Mouse (Mus musculus): ENCODE measurements at regions not wholly inside any gene's neighbourhood (a gene's known extent, or its start where the extent isn't known, plus 50 kb on each side); places are given as distances from the start of the nearest gene placed in this dataset.
A peak's percentile ranks its signal among the peaks of the same experiment; 100 is the strongest.

DNA sequence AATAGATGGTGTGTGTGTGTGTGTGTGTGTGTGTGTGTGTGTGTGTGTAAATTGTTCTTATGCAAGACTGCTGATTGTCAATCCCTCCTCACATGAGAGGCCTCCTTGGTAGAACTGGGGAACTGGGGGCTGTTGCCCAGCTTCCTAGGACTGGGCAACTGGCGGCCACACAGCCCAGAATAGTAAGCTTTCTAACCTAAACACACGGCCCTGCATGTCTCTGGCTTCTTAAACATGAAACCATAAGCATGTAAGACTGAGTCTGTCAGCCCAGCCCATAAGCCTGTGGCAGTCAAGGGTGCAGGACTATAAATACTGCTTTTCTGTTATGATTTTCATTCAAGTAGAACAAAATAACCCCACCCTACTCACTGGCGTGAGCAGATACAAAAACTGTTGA is 60.7 kb downstream of the Ifng start:
- no peak for DNase-seq (ENCODE audit: low read depth, low spot score)

DNA sequence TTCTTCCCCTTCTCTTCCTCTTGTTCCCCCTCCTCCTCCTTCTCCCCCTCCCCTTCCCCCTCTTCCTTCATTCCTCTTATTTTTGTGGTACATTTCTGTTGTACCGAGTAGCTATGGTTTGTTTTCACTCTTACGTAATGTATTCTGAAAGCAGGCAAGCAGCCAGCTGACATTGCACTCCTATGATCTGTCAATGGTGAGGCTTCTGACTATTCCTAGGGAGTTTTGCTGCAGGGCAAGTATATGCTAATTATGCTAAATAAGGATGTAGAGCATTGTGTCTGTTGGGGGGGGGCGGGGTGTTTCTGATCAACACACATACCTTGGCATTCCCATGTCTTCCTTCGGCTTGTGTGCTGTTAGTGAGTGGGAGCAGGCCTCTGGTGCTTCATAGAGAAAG is 64.0 kb downstream of the Ifng start:
- no peak for DNase-seq (ENCODE audit: low read depth, low spot score)

DNA sequence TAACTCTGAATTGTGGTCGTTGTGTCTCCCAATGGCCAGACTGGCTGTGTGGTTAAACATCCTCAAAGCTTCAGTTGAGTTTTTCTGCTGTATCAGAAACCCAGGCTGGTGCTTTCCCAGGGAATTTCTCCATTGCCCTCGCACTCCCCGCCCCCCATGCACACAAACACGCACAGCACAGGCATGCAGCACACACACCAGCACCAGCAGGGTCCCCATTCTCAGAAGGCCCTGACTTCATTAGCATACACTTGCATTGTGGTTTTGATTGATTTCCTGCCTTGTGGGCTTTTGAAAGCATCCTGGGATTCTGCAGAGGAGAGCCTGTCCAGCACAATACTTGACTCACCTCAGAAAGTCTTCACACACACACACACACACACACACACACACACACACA is 65.3 kb downstream of the Ifng start:
- DNase-seq (ENCODE audit: low read depth, low spot score) = no peak

DNA sequence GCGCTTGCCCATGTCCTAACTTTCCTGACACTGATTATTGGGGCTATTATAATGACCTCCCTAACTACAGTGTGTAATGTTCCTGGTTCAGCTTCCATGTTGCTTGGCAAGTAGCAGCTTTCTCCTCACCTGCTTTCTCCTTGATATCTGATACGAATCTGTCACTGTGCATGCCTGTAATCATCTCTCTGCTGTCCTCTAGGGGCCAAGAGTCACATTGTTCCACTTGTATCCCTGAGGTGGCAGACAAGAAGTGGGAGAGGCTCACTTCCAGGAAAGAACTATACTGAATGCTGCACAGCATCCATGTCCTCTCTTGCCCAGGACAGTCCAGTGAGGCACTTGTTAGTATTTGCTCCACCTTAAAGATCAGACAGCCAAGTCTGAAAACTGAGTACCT is 66.8 kb downstream of the Ifng start:
- DNase-seq (ENCODE audit: low read depth, low spot score) = no peak

DNA sequence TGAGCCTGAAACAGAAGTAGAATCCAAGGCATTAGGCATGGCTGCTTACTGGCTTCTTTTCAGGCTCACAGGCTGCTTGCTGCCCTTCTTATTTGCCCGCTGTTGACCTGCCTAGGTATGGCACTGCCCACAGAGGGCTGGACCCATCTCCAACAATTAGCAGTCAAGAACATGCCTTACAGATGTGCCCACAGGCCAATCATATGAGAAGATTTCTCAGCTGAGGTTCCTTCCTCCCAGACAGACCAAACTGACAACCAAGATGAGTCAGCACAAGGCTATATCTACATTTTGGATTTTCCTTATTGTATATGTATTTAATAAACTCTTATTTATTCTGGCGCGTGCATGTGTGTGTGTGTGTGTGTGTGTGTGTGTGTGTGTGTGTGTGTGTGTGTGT is 76.0 kb downstream of the Ifng start:
- no peak for DNase-seq (ENCODE audit: low read depth, low spot score)

DNA sequence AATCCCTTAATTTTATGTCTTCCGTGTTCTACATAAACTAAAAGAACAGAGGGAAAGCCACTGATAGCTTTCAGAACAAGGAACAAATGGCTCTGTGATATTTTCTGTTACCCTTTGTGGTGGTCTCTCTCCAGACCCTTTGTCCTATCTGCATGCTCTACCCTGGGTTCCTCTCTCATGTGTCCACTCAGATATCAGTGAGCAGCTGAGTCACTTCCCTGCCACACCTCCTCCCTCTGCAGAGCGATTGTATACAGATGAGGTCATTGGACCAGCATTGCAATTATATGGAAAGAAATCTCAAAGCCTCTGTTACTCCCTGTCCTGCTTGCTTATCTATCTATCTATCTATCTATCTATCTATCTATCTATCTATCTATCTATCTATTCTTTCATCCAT is 77.1 kb downstream of the Ifng start:
- no peak for DNase-seq (ENCODE audit: low read depth, low spot score)

DNA sequence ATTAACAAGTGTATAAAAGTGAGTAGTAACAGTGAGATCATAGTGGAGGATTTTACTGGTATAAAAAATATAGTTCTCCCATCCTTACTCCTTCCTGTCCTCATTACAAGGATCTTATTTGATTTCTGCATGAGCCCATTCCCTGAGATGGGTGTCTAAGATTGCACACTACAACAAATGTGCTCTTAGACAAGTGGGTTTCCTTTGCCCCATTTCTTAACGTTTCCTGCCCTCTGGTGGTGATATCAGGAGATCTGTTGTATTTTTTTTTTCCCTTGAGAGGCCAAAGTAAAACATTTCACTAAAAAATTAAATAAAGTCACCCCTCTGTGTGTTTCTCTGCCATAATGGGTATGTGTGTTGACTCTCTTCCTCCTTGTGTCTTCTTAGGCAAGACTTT is 105.1 kb downstream of the Ifng start:
- peak; percentile 34 for DNase-seq (ENCODE audit: low read depth, low spot score)

DNA sequence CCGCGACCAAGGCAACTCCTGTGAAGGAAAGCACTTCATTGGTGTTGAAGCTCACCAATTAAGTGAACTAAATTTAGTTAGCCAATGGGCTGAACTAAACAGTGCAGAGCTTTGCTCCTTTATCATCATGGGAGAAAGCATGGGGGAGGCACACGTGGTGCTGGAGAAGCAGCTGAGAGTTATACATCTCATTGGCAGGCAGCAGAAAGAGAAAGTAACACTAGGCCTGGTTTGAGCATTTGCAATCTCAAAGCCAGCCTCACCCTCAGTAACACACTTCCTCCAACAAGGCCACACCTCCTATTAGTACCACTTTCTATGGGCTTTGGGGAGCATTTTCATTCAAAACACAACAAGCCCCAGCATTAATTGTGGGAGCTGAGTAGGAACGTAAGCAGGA is 109.4 kb downstream of the Ifng start:
- no peak for DNase-seq (ENCODE audit: low read depth, low spot score)

DNA sequence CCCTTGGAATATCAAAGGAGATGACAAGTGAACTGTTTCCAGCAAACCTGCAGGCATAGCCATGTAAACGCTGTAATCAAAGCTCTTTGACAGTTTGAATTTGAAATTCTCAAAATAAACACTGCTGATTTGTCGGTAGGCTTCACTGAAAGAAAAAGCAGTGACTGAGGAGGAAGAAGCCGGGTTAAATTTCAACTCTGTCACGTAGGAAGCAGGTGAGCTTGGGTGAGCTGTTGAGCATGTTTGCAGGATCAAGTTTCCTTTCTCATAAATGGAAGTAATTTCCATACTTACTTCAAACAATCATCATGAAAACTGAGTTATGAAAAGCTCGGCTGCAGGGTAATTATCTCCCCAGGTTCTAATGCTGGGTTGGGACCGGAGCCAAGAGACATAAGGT is 118.0 kb downstream of the Ifng start:
- no peak for DNase-seq (ENCODE audit: low read depth, low spot score)

DNA sequence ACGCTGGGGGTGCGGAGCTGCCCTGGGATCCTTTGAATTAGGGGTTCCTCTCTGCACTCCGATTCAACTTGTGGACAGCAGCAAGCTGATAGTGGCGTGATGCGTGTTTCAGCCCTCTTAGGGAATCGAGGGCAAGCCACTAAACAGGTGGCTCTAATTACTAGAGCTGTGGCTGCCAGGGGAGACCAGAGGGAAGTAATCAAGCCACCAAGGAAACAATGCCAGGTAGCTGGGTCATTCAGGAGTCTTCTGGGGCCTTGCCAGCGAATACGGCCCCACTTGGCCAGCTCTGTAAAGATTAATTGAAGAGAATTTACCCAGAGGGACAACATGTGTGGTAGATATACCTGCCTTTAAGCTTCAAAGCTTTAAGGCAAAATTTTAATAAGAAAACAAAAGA is 123.2 kb downstream of the Ifng start:
- DNase-seq (ENCODE audit: low read depth, low spot score) = no peak

DNA sequence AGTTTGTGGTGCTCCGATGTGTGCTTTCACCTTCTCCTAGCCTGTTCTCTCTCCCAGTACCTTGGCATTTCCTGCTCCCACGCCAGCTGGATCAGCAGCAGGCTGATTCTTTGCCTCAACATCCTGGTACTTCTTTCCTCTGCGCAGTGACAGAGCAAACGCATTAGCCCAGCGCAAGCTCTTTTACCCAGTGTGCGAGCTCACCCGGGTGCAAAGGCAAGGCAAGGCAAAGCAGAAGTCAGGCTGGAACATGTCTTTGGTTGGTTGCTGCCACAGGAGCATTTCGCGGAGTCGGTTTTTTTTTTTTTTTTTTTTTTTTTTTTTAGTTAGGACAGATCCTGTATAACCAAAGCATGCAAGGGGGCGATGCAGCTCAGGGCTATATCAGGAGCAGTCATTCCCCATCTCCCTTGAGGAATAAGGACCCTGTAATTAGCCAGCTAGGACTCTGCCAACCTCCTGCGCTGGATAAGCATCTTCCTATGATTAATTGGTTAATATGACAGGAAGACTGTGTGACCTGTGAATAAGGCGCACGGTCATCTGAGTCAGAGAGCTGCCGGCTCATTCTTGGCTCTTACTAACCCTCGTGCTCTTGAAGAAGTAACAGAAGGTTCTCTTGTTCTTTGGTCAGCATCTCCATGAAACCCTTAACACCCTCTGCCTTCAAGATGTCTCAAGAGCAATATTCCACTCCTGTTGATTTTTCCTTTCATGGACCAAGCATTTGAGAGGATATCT is 123.9 kb downstream of the Ifng start:
- DNase-seq (ENCODE audit: low read depth, low spot score) = no peak

DNA sequence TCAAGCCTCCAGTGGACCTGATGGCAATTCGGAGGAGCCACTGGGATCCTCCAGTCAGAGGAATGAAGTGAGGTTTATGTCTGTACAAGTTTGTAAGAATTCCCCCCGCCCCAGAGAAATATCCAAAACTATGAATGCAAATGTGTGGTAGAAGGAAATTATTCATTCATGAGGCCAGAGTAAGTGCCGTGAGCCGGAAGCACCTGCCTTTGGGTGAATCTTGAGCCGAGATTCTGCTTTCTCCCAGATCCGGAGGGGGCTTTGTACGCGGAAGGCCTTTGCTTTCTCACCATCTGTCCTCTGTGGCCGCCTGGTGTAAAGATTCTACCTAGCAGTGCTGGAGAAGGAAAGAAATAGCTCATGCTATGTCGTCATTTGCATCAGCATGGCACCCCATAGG is 127.8 kb downstream of the Ifng start:
- no peak for DNase-seq (ENCODE audit: low read depth, low spot score)

DNA sequence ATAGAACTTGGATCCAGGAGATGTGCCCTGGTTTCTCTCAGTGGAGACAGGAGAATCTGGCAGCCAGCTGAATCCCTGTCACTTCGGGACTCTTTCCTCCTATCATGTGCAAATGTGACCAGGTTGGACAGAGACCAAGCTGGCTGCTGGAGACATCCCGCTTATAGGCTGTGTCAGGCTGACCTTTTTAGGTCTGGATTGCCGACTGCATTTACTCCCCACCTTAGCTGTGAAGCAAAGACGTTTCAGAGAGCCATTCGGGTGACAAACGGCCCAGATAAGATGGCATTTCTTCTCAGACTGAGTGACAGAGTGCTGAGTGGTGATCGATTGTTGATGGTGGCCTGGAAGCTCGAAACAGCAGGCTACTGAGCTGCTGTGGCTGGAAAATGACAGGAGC is 128.6 kb downstream of the Ifng start:
- DNase-seq (ENCODE audit: low read depth, low spot score) = no peak

DNA sequence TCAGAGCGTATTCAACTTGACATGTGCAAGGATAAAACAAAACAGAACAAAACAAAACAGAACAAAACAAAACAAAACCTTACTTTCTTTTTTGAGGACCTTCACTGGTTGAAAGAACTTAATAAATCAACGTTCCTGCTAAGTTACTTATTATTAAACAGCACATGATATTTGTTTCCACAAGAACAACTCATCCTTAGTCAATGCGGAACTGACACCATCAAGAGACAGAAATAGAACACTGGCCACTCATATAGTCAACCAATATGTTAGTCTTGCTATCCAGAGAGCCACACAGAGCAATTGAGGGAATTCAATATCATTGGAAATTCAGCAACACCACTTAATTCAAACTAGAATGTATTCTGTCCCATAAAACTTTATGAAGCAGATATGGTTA is 132.4 kb downstream of the Ifng start:
- no peak for DNase-seq (ENCODE audit: low read depth, low spot score)

DNA sequence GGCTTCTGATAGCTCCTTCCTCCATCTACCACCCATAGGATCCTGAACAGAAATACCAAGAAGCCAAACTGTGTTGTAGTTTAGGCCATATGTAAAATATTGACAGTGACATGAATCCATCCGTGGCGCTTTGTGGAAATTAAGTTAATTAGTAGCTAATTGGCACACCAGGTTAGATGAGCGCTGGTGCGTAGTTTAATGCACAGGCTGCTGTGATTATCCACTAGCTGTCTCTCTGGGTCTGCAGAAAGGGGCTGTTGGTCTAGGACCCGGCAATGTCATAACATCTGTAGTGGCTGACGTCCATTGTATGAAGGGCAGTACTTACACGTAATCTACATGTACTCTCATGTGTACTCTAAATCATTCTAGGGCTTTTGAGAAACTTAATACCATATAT is 134.7 kb downstream of the Ifng start:
- DNase-seq (ENCODE audit: low read depth, low spot score) = no peak

DNA sequence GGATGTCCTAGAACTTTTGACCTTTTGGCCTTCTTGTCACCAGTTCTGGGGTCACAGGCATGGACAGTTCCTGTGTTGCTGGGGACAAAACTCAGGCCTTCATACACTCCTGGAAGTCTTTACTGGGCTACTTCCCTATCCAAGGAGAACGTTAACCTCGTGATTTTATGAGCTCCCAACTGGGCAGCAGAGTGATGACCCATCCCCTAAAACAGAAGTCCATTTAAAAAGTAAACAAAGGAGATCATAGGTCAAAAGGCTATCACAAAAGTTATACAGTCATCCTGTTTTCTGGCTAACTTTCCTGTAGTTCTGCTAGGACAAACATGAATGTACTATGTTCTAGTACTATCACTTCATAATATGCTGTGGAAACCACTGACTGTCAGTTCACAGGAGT is 140.5 kb downstream of the Ifng start:
- no peak for DNase-seq (ENCODE audit: low read depth, low spot score)

DNA sequence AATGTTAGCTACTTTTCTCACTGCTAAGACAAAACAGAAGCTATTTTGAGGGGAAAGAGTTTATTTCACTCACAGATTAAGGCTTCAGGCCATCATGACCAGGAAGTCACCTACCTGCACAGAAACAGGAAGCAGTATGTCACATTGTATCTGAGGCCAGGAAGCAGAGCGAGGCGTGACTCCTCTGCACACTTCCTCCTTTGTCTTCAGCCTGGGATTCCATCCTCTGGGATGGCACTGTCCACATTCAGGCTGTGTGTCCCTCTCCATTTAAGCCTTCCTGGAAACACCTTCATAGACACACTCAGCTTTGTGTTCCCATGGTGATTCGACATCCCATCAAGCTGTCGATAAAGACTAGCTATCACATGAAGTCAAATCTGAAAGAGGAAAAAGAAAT is 145.0 kb downstream of the Ifng start:
- DNase-seq (ENCODE audit: low read depth, low spot score) = no peak

DNA sequence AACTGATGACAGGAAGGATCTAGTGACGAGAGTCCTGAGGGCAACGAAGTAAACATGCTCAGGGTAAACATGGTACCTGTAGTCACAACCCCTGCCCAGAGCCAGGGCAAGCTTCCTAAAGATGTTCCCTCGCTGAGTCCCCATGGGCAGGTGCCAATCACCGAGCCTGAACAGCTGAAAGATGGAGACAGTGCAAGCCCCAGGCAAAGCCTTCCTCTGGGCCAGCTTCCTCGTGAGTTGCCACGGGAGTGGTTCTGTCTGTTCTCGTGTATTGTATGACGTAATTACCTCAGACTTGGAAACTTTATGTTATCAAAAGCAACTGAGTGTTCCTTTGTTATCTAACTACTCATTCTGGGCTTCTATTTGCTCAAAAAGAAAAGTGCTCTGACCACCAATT is 147.4 kb downstream of the Ifng start:
- no peak for DNase-seq (ENCODE audit: low read depth, low spot score)

DNA sequence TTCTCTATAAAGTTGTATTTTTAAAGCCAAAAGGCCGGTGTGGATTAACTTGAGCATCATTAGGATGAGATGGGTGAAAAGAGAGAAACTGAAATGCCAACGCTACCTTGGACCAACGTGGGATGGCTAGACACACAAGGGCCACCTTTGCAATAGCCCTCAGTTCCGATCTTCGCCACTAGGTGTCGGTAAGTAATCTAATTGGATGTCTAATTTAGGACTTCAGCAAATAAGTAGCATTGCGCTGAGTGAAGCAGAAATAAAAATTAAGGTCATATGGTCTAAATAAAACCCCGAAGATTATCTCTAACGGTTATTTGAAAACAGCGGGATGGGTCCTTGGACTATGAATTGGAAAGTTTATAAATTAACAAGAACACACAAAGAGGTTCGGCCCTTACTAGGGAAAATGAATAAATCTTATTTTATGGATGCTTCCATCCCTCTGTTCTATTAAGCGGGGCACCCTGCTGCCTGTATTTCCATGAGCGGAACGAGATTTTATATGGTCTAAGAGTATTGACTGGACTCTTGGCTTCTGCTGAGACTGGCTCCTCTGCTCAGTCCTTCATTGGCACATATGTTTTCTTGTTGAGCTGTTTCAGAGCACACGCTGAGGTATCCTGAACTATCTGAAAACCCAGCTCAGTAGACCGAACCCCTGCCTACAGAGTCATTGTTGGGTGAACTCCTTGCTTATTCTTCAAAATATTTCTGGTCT is 152.0 kb downstream of the Ifng start:
- DNase-seq (ENCODE audit: low read depth, low spot score) = peak; percentile 60

DNA sequence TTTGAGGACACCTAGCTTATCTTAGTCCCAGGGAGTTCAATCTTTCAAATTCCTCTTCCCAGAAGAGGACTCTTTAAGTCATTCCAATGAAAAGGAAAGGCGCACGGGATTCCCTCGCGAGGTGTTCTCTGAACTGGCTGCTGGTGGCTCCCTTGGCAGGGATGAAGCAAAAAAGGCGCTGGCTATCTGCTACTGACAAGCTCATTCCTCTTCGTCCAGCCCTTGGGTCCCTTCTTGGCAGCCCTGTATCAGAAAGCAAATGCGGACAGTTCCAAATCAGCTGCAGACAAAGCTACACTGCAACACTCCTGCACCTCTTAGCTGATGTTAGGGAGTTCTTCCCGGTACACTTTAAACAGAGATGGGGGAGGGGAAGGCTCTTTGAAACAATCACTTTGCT is 155.4 kb downstream of the Ifng start:
- no peak for DNase-seq (ENCODE audit: low read depth, low spot score)

DNA sequence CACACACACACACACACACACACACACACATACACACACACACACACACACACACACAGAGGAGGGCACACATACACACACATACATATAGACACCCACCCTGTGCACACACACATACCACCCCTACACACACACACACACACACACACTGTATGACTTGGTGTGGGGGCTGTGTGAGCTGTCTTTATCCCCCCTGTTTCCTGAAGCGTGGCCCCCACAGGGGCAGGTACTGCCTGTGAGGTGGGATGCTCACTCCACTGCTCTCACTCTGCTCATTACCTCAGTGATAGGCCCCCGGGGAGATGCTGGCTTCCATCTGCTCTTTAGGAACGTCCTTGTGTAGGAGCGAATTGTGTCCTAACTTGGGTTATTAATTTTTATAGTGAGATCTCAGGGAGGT is 157.7 kb downstream of the Ifng start:
- DNase-seq (ENCODE audit: low read depth, low spot score) = no peak

DNA sequence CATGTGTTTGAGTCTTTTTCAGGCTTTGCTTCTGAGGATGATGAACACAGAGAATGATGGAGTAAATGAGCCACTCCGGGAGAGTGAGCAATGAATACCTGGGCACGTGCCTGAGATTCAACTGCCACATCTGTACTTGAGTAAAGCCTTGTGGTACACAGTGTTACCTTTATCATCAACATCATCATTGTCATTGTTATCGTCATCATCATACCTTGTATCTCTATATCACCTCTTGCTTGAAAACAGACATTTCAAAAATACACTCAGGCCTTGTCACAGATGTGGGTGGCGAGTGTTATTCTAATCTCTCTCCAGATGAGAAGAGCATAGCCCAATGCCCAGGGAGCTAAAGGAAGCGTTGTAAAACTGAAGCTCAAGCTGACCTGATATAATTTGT is 158.4 kb downstream of the Ifng start:
- DNase-seq (ENCODE audit: low read depth, low spot score) = no peak

DNA sequence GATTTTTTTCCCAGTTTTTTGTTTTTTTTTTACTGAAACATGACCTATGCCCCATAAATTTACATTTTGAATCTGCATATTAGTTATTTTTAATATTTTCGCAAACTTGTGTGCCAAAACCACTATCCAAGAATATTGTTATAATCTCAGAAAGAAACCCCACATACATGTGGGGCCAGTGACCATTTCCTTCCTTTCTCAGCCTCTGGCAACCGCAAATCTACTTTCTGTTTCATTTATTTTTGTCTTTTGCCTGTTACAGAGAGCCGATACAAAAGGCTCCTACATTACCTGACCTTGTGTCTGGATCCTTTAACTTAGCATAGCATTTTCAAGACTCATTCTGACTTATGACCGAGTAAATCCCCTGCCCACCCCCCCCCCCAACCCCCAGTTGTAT is 158.8 kb downstream of the Ifng start:
- DNase-seq (ENCODE audit: low read depth, low spot score) = no peak

DNA sequence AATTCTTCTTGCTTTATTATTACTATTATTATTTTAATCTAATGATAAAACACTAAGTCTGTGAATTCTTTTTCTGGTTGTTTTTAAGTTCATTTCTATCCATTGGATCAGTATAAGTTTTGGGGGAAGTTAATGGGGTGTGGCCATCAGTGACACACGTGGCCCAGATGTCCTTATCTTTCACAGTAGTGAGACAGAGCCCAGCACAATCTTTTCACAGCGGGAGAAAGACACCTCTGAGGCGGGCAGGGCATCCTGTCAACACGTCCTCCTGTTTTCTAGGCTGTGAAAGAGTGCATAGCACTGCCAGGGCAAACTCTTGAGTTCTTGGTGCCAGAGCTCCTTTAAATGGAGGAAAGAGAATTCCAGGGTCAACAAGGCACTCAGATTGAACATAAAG is 162.1 kb downstream of the Ifng start:
- DNase-seq (ENCODE audit: low read depth, low spot score) = no peak
